Mouse (Mus musculus) neural tube, embryonic 14.5 days (tissue): ENCODE results near the gene Rhbdf2. TPM values are rescaled to one million over a fixed set of nuclear protein-coding genes. Genes with fewer than 3 reads are reported as not detected.

Source experiments
- ATAC-seq: fragments of 200-750 bp; cut with Nextera tagmentation; 2 replicates; pipeline ENCODE4 v1.8.0; 2017; ENCODE audit warnings: low read depth, mild to moderate bottlenecking, moderate TSS enrichment, moderate library complexity
- H3K27ac ChIP-seq: fragments of 300-500 bp; sonication (generic); 2 replicates; pipeline ENCODE4 v1.5.1; 2014; ENCODE audit warnings: low read depth, mild to moderate bottlenecking, control low read depth, low read length, moderate library complexity, mixed read lengths
- H3K27me3 ChIP-seq: fragments of 300-500 bp; sonication (generic); 2 replicates; pipeline ENCODE4 v1.6.1; 2014; ENCODE audit warnings: low read length; ENCODE audit not compliant: control insufficient read depth, insufficient read depth
- H3K36me3 ChIP-seq: fragments of 300-500 bp; sonication (generic); 2 replicates; pipeline ENCODE4 v1.6.1; 2014; ENCODE audit warnings: low read length, mixed read lengths; ENCODE audit not compliant: control insufficient read depth, insufficient read depth
- H3K4me1 ChIP-seq: fragments of 300-500 bp; sonication (generic); 2 replicates; pipeline ENCODE4 v1.6.1; 2014; ENCODE audit warnings: low read length; ENCODE audit not compliant: control insufficient read depth, insufficient read depth
- H3K4me2 ChIP-seq: fragments of 300-500 bp; sonication (generic); 2 replicates; pipeline ENCODE4 v1.6.1; 2014; ENCODE audit warnings: mild to moderate bottlenecking, low read depth, low read length, control low read depth
- H3K4me3 ChIP-seq: fragments of 300-500 bp; sonication (generic); 2 replicates; pipeline ENCODE4 v1.5.1; 2014; ENCODE audit warnings: low read depth, low read length, control low read depth, mixed read lengths
- H3K9ac ChIP-seq: fragments of 300-500 bp; sonication (generic); replicated peaks from 2 replicates; pipeline ENCODE4 v1.6.1; 2014; ENCODE audit warnings: low read depth, mild to moderate bottlenecking, control low read depth, low read length, mixed read lengths
- H3K9me3 ChIP-seq: fragments of 300-500 bp; sonication (generic); 2 replicates; pipeline ENCODE4 v1.6.1; 2016; ENCODE audit warnings: low read length; ENCODE audit not compliant: control insufficient read depth
- WGBS: fragments of 180-500 bp; shearing (Covaris S2); extraction: QIAGEN DNeasy Blood & Tissue Kit; methylation state at CpG from one replicate; pipeline ENCODE4 v1.1.7; 2014; 5-methylcytosine and 5-hydroxymethylcytosine counted together
- polyA plus RNA-seq: library from polyadenylated mRNA; unstranded; fragments of >200 nt; fragmentation: Nextera tagmentation; extraction: Ambion mirVana; gene quantifications from 2 replicates; pipeline ENCODE4 v1.2.1, GENCODE M21; 2014

Rhbdf2 gene
- polyA plus RNA-seq, 1 experiment from 2014 or later = 0.52 TPM

DNA sequence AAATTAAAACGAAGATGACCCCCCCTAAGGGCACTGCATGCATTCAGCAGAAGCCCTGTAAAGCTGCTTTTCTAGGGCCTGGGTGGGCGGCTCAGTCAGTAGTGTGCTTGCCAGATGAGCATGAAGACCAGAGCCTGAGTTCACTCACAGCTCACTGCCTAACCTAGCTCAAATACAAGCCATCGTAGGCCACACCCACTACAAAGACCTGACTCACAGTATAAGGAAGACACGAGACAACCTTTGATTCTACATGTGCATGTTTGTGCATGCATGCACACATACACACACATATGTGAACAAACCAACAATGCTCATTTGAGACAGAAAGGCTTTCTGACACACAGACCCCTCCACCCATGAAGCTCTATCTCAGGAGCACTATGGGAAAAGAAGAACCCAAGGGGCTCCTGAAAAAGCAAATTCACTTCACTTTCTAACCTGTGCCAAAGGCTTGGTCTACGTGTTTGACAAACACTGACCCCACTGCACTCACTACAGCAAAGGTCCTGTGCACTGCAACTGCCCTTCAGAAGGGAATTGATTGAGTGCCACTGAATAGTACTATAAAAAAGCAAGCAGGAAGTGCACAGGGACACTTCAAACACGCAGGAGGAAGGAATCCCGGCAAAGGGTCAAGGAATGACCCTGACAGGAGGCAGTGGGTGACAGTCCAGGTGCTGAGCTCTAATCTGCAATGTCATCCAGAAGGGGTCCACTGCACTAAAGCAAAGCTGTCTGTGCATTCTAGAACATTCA lies 61.4 kb downstream of the Rhbdf2 start:
- H3K9me3 ChIP-seq = no peaks in the 10 kb centered on the region
- no peak overlapping the region for H3K4me2 ChIP-seq
- 63% methylated on average over 7 of the region's 7 CpGs for whole genome bisulfite sequencing
- H3K9ac ChIP-seq = no peak overlapping the region
- no peak for ATAC-seq
- no peak overlapping the region for H3K27ac ChIP-seq
- no peaks in the 10 kb centered on the region for H3K36me3 ChIP-seq
- no peak overlapping the region for H3K4me3 ChIP-seq
- no peaks in the 10 kb centered on the region for H3K27me3 ChIP-seq
- H3K4me1 ChIP-seq = no peaks in the 10 kb centered on the region

GRCm38 (mm10) chr11:116556308-116556707 lies 70.5 kb downstream of the Rhbdf2 start:
- H3K9ac ChIP-seq = no peak overlapping the region
- H3K9me3 ChIP-seq = no peaks in the 10 kb centered on the region
- peaks cover 12% of the 10 kb centered on the region; the same call in 1 of the 2 replicates for H3K4me1 ChIP-seq
- H3K27me3 ChIP-seq = no peaks in the 10 kb centered on the region
- ATAC-seq = no peak
- H3K36me3 ChIP-seq = no peaks in the 10 kb centered on the region
- no peak overlapping the region for H3K27ac ChIP-seq
- no peak overlapping the region for H3K4me2 ChIP-seq
- 75% methylated on average over 6 of the region's 6 CpGs for WGBS
- H3K4me3 ChIP-seq = no peak overlapping the region

DNA sequence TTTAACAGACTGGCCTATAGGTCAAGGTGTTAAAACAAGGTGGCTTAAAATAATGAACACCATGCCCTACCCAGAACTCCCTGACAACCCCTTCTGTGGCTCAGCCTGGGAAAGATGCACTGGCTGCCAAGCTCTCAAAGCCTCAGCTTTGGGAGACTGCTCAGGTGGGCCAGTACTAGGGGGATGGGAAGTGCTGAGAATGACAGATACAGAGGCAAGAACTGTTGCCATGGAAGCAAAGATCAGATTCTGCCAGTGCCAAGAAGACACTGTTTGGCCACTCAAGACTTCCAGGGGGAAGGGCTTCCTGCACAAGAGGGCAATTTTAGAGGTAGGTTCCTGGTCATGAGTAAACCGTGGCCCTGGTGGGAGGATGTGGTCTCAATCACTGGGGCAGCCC lies 71.2 kb downstream of the Rhbdf2 start:
- Histone ChIP-seq H3K4me3 (no peak overlapping the region), H3K9ac (no peak overlapping the region), H3K9me3 (no peaks in the 10 kb centered on the region), H3K27ac (no peak overlapping the region), H3K4me2 (no peak overlapping the region), H3K4me1 (peaks cover 18% of the 10 kb centered on the region; the same call in 1 of the 2 replicates), H3K27me3 (no peaks in the 10 kb centered on the region), H3K36me3 (no peaks in the 10 kb centered on the region)
- 76% methylated on average over 1 of the region's 1 CpGs for WGBS
- no peak for ATAC-seq

DNA sequence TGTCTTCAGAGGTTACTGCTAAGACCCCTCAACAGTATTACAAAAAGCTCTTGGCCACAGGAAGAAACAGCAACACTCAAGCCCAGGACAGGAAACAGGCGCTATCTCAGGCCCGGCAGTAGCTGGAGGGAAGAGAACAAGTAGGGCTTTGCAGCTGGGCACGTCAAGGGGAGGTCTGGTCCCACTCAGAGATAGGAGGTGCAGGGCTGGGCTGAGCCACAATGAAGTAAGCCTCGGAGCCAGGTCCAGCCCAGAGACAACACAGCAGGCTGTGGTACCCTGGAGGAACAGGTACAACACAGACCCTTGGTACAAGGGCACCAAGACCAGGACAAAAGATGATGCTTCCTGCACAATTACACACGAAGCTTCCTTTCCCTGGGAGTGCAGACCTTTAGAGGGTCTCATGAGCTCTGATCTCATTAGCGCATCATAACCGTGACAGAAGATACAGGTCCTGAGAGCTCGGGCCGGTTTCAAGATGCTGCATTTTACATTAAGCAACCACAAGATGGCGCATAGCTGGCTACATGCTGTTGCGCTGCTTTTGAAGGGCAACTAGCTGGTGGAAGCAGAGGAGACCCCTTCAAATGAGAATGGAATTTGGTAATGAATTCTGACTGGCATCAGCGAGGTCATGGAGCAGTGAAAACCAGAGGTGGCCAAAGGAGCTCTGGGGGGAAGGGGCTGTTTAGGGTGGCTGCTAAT lies 72.5 kb downstream of the Rhbdf2 start:
- H3K4me1 ChIP-seq = peaks cover 18% of the 10 kb centered on the region; the same call in 1 of the 2 replicates
- no peak for ATAC-seq
- H3K4me3 ChIP-seq = no peak overlapping the region
- no peaks in the 10 kb centered on the region for H3K27me3 ChIP-seq
- no peak overlapping the region for H3K9ac ChIP-seq
- H3K4me2 ChIP-seq = no peak overlapping the region
- no peaks in the 10 kb centered on the region for H3K36me3 ChIP-seq
- no peak overlapping the region for H3K27ac ChIP-seq
- H3K9me3 ChIP-seq = no peaks in the 10 kb centered on the region
- 48% methylated on average over 12 of the region's 12 CpGs for WGBS

DNA sequence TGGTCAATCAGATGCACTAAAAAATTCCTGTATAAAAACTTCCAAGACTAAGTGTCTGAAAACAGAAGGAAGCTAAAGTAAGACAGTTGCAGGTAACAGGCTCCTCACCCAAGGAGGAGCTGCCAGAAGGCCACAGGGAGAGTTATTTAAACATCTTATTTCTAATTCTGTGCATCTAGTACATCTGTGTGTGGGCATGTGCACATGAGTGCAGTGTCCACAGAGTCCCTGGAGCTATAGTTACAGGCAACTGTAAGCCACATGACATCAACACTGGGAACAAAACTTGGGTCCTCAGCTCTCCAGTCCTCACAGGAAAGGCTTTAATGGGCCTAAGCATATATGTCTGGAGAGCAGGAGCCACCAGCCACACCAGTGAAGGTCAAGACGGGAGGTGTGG lies 74.6 kb downstream of the Rhbdf2 start:
- no peak overlapping the region for H3K4me3 ChIP-seq
- no peaks in the 10 kb centered on the region for H3K9me3 ChIP-seq
- H3K27me3 ChIP-seq = no peaks in the 10 kb centered on the region
- no peak overlapping the region for H3K9ac ChIP-seq
- ATAC-seq = no peak
- H3K4me1 ChIP-seq = peaks cover 18% of the 10 kb centered on the region; the same call in 1 of the 2 replicates
- WGBS = 43% methylated on average over 1 of the region's 1 CpGs
- no peak overlapping the region for H3K4me2 ChIP-seq
- no peaks in the 10 kb centered on the region for H3K36me3 ChIP-seq
- H3K27ac ChIP-seq = no peak overlapping the region

DNA sequence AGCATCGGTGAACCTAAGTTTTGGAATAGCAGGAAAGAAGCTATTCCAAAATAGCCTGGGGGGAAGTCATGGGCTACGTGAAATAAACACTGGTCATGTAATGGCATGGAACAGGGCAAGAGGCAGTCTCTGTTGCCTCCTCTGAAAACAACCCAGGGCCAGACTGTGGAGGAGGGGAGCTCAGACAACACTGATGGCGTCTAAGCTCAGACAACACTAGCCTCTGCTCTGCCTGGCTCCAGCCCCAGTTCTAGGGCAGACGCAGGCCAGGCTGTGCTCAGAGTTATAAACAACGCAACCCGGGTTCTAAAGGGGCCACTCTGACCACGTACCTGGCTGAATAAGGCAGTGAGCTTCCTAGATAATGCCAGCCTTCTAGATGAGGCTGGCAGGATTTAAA lies 76.1 kb downstream of the Rhbdf2 start:
- ATAC-seq = no peak
- 73% methylated on average over 7 of the region's 7 CpGs for WGBS
- Histone ChIP-seq H3K9ac (no peak overlapping the region), H3K4me3 (no peak overlapping the region), H3K27ac (no peak overlapping the region), H3K36me3 (peaks cover 11% of the 10 kb centered on the region), H3K4me1 (peaks cover 18% of the 10 kb centered on the region; the same call in 1 of the 2 replicates), H3K27me3 (no peaks in the 10 kb centered on the region), H3K4me2 (no peak overlapping the region), H3K9me3 (no peaks in the 10 kb centered on the region)

DNA sequence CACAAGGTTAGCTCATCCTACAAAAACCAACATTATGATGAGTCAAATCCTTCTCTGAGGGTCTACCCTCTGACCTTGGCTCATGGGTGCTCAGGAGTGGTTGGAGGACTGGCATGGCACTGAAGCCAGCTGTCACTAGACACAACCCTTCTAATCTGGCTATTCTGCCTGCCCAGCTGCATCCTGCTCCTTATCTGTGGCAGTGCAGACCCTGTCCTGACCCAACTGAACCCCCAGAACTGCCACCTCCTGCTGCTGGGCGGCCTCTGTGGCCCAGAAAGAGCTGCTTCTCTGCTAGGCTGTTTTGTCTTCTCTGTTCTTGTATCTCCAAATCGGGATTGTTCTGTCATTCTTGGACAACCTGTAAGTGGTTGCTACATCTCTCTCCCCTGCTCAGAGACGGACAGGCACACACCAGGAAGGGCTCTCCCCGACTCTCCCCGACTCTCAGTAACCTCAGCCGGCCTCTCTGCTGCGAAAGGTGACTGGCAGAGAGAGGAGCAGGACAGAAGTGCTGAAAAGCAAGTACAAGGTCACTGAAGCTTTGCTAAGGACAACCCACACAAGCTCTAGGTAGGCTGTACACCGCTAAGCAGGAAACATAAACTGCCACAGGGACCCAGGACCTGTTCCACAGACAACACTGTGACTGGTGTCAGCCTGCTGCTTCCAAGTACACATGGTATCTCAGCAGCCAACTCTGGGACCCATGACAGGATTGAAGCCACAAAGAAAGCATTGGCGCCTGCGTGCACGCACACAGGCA lies 77.4 kb downstream of the Rhbdf2 start:
- no peak for ATAC-seq
- Histone ChIP-seq H3K4me3 (no peak overlapping the region), H3K9me3 (no peaks in the 10 kb centered on the region), H3K4me1 (peaks cover 16% of the 10 kb centered on the region; the same call in 1 of the 2 replicates), H3K4me2 (no peak overlapping the region), H3K9ac (no peak overlapping the region), H3K27ac (no peak overlapping the region), H3K27me3 (no peaks in the 10 kb centered on the region), H3K36me3 (peaks cover 24% of the 10 kb centered on the region)
- 92% methylated on average over 11 of the region's 11 CpGs for WGBS

GRCm38 (mm10) chr11:116548780-116549179 lies 78.0 kb downstream of the Rhbdf2 start:
- no peaks in the 10 kb centered on the region for H3K9me3 ChIP-seq
- ATAC-seq = no peak
- WGBS = 97% methylated on average over 9 of the region's 9 CpGs
- no peak overlapping the region for H3K4me2 ChIP-seq
- no peak overlapping the region for H3K9ac ChIP-seq
- H3K27me3 ChIP-seq = no peaks in the 10 kb centered on the region
- peaks cover 31% of the 10 kb centered on the region for H3K36me3 ChIP-seq
- H3K27ac ChIP-seq = no peak overlapping the region
- H3K4me3 ChIP-seq = no peak overlapping the region
- 0 out of 2 replicates have a peak, but pooled peaks cover 10% of the 10 kb centered on the region for H3K4me1 ChIP-seq
